Mouse (Mus musculus): ENCODE measurements around the gene Ptgfrn. TPM values are rescaled to one million over a fixed set of nuclear protein-coding genes. Genes with fewer than 3 reads are reported as not detected.
A peak's percentile ranks its signal among the peaks of the same experiment; 100 is the strongest.

Ptgfrn gene
- polyA plus RNA-seq, 1 experiment from 2014 or later = 6.6 TPM

GRCm38 (mm10) chr3:101070796-101071235 is 39.3 kb downstream of the Ptgfrn start:
- H3K4me3 ChIP-seq (ENCODE audit: low read depth, low read length) = no peak overlapping the region
- peaks cover 14% of the 10 kb centered on the region for H3K4me1 ChIP-seq (ENCODE audit: control insufficient read depth, insufficient read depth, low read length)
- H3K27me3 ChIP-seq (ENCODE audit: control insufficient read depth, insufficient read depth, low read length) = no peaks in the 10 kb centered on the region
- no peak overlapping the region for H3K9ac ChIP-seq (ENCODE audit: low read length)
- H3K27ac ChIP-seq (replicated peaks; ENCODE audit: low read depth, low read length) = no peak overlapping the region
- DNase-seq (ENCODE audit: low spot score) (no peak), ATAC-seq (ENCODE audit: insufficient number of reproducible peaks, low FRiP score, low TSS enrichment, low read depth) (0 out of 2 replicates have a peak, but pooled peaks have one; percentile 6)
- H3K36me3 ChIP-seq (ENCODE audit: control insufficient read depth, insufficient read depth, low read length) = no peaks in the 10 kb centered on the region; the same call in 1 of the 2 replicates
- H3K9me3 ChIP-seq (ENCODE audit: control insufficient read depth, low read length) = no peaks in the 10 kb centered on the region
- no peak overlapping the region for H3K4me2 ChIP-seq (ENCODE audit: low read depth, severe bottlenecking)
- WGBS = 56% methylated on average over 6 of the region's 6 CpGs

DNA sequence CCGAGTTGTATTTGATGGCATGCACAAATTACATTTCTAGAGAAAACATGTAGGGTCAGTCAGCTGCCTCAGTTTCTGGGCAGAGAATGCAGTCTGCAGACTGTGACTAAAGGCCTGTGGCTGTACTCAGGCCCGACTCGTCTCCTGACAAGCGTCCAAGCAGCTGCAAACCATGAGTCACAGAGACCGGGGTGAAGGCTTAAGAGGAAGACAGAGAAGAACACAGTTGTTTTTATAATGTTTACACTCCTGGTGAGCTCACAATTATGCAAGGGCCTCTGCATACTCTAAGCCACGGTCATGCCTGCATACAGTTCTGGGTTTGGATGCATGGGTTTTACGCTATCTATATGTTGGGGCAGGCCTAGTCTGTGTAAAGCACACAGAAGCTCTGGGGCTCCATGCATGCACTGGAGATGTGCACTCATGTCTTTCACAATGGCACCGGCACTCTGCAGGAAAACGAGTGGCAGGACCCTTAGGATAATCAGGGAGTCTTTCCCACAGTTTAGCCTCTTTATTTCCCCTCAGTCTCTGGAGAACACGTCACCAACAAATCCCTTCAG is 39.8 kb downstream of the Ptgfrn start:
- no peaks in the 10 kb centered on the region; the same call in 1 of the 2 replicates for H3K36me3 ChIP-seq (ENCODE audit: control insufficient read depth, insufficient read depth, low read length)
- peaks cover 14% of the 10 kb centered on the region for H3K4me1 ChIP-seq (ENCODE audit: control insufficient read depth, insufficient read depth, low read length)
- DNase-seq (ENCODE audit: low spot score) = no peak
- no peaks in the 10 kb centered on the region for H3K27me3 ChIP-seq (ENCODE audit: control insufficient read depth, insufficient read depth, low read length)
- no peak overlapping the region for H3K9ac ChIP-seq (ENCODE audit: low read length)
- no peak overlapping the region for H3K27ac ChIP-seq (replicated peaks; ENCODE audit: low read depth, low read length)
- no peak overlapping the region for H3K4me3 ChIP-seq (ENCODE audit: low read depth, low read length)
- no peaks in the 10 kb centered on the region for H3K9me3 ChIP-seq (ENCODE audit: control insufficient read depth, low read length)
- ATAC-seq (ENCODE audit: insufficient number of reproducible peaks, low FRiP score, low TSS enrichment, low read depth) = no peak
- H3K4me2 ChIP-seq (ENCODE audit: low read depth, severe bottlenecking) = no peak overlapping the region
- 59% methylated on average over 10 of the region's 10 CpGs for WGBS

DNA sequence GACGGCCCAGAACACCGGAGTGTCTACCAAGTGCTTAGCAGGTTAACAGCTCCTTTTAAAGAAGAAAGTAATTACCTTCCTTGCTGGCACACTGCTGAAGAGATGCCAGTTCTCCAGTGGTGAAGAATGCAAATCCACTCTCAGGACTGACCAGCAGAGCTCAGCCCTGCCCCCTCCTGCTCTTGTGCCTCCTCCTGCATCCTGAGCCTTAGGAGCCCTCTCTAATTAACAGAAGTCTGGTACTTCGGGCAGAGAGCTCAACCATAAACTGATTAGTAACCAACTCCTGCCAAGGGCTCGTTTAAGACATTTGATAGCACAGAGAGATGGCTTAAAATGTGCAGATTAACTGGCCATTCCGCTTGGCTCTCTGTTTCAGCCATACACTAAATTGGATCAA is 41.4 kb downstream of the Ptgfrn start:
- Histone ChIP-seq H3K4me3 (ENCODE audit: low read depth, low read length) (no peak overlapping the region), H3K9ac (ENCODE audit: low read length) (no peak overlapping the region), H3K9me3 (ENCODE audit: control insufficient read depth, low read length) (no peaks in the 10 kb centered on the region), H3K27ac (replicated peaks; ENCODE audit: low read depth, low read length) (no peak overlapping the region), H3K27me3 (ENCODE audit: control insufficient read depth, insufficient read depth, low read length) (no peaks in the 10 kb centered on the region), H3K4me2 (ENCODE audit: low read depth, severe bottlenecking) (no peak overlapping the region), H3K4me1 (ENCODE audit: control insufficient read depth, insufficient read depth, low read length) (peaks cover 14% of the 10 kb centered on the region), H3K36me3 (ENCODE audit: control insufficient read depth, insufficient read depth, low read length) (no peaks in the 10 kb centered on the region; the same call in 1 of the 2 replicates)
- WGBS = 25% methylated on average over 5 of the region's 5 CpGs
- ATAC-seq (ENCODE audit: insufficient number of reproducible peaks, low FRiP score, low TSS enrichment, low read depth) = no peak
- DNase-seq (ENCODE audit: low spot score) = peak; percentile 44

DNA sequence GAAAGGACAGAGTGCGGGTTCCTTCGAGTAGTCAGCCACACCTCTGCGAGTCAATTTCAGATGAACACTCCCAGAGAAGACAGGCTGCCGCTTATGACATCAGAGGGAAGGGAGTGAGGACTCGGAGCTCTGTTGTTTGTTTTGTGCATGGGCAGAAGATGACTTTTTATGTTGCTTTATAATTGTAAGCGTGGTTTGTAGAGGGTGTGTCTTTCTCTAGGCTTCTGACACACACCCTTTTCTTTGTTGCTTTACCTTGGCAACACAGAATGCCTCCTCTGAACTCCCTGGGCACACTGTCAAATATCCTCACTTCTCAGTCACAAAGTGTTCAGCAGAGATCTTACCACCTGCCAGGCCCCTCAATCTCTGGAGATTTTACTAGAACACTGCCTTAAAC is 43.9 kb downstream of the Ptgfrn start:
- ATAC-seq (ENCODE audit: insufficient number of reproducible peaks, low FRiP score, low TSS enrichment, low read depth) (no peak), DNase-seq (ENCODE audit: low spot score) (no peak)
- H3K27ac ChIP-seq (replicated peaks; ENCODE audit: low read depth, low read length) = no peak overlapping the region
- H3K27me3 ChIP-seq (ENCODE audit: control insufficient read depth, insufficient read depth, low read length) = no peaks in the 10 kb centered on the region
- WGBS = 87% methylated on average over 6 of the region's 6 CpGs
- H3K36me3 ChIP-seq (ENCODE audit: control insufficient read depth, insufficient read depth, low read length) = no peaks in the 10 kb centered on the region; the same call in 1 of the 2 replicates
- H3K4me2 ChIP-seq (ENCODE audit: low read depth, severe bottlenecking) = no peak overlapping the region
- no peak overlapping the region for H3K4me3 ChIP-seq (ENCODE audit: low read depth, low read length)
- peaks cover 14% of the 10 kb centered on the region for H3K4me1 ChIP-seq (ENCODE audit: control insufficient read depth, insufficient read depth, low read length)
- no peak overlapping the region for H3K9ac ChIP-seq (ENCODE audit: low read length)
- no peaks in the 10 kb centered on the region for H3K9me3 ChIP-seq (ENCODE audit: control insufficient read depth, low read length)

- Histone ChIP-seq H3K36me3 (ENCODE audit: control insufficient read depth, insufficient read depth, low read length) (peaks cover 2% of the 10 kb centered on the region; the same call in 1 of the 2 replicates), H3K4me3 (ENCODE audit: low read depth, low read length) (no peak overlapping the region), H3K4me2 (ENCODE audit: low read depth, severe bottlenecking) (no peak overlapping the region), H3K9ac (ENCODE audit: low read length) (no peak overlapping the region), H3K27me3 (ENCODE audit: control insufficient read depth, insufficient read depth, low read length) (no peaks in the 10 kb centered on the region), H3K27ac (replicated peaks; ENCODE audit: low read depth, low read length) (no peak overlapping the region), H3K4me1 (ENCODE audit: control insufficient read depth, insufficient read depth, low read length) (no peaks in the 10 kb centered on the region), H3K9me3 (ENCODE audit: control insufficient read depth, low read length) (no peaks in the 10 kb centered on the region)
- DNase-seq (ENCODE audit: low spot score) (no peak), ATAC-seq (ENCODE audit: insufficient number of reproducible peaks, low FRiP score, low TSS enrichment, low read depth) (no peak)
- WGBS = 92% methylated on average over 7 of the region's 7 CpGs
Observed at GRCm38 (mm10) chr3:101061865-101062585, 48.1 kb downstream of the Ptgfrn start.

DNA sequence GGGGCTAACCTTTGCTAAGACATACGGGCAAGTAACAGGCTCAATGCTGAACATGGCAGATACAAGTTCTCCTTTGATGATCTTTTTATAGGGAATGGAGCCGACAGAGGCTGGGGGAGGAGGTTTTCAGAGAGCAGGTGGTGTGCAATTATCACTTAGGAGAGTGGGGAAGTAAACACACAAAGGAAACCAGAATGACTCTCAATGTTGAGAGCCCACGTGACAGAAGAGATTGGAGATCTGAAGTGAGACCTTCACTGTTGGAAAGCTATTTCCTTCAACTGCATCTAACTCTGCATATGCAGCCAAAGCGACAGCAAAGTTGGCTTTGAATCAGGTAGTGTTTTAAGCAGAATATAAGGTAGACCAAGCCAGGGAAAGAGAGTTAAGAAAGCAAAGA is 50.9 kb downstream of the Ptgfrn start:
- H3K27ac ChIP-seq (replicated peaks; ENCODE audit: low read depth, low read length) = no peak overlapping the region
- H3K9ac ChIP-seq (ENCODE audit: low read length) = no peak overlapping the region
- no peak overlapping the region for H3K4me2 ChIP-seq (ENCODE audit: low read depth, severe bottlenecking)
- WGBS = 73% methylated on average over 4 of the region's 4 CpGs
- no peaks in the 10 kb centered on the region for H3K27me3 ChIP-seq (ENCODE audit: control insufficient read depth, insufficient read depth, low read length)
- ATAC-seq (ENCODE audit: insufficient number of reproducible peaks, low FRiP score, low TSS enrichment, low read depth) = no peak
- no peak for DNase-seq (ENCODE audit: low spot score)
- H3K4me1 ChIP-seq (ENCODE audit: control insufficient read depth, insufficient read depth, low read length) = no peaks in the 10 kb centered on the region
- H3K4me3 ChIP-seq (ENCODE audit: low read depth, low read length) = no peak overlapping the region
- 0 out of 2 replicates have a peak, but pooled peaks cover 2% of the 10 kb centered on the region for H3K36me3 ChIP-seq (ENCODE audit: control insufficient read depth, insufficient read depth, low read length)
- no peaks in the 10 kb centered on the region for H3K9me3 ChIP-seq (ENCODE audit: control insufficient read depth, low read length)

- 79% methylated on average over 2 of the region's 2 CpGs for WGBS
- H3K4me1 ChIP-seq (ENCODE audit: control insufficient read depth, insufficient read depth, low read length) = no peaks in the 10 kb centered on the region
- no peak overlapping the region for H3K4me3 ChIP-seq (ENCODE audit: low read depth, low read length)
- ATAC-seq (ENCODE audit: insufficient number of reproducible peaks, low FRiP score, low TSS enrichment, low read depth) (no peak), DNase-seq (ENCODE audit: low spot score) (no peak)
- no peak overlapping the region for H3K9ac ChIP-seq (ENCODE audit: low read length)
- H3K36me3 ChIP-seq (ENCODE audit: control insufficient read depth, insufficient read depth, low read length) = 0 out of 2 replicates have a peak, but pooled peaks cover 2% of the 10 kb centered on the region
- H3K4me2 ChIP-seq (ENCODE audit: low read depth, severe bottlenecking) = no peak overlapping the region
- no peak overlapping the region for H3K27ac ChIP-seq (replicated peaks; ENCODE audit: low read depth, low read length)
- no peaks in the 10 kb centered on the region for H3K27me3 ChIP-seq (ENCODE audit: control insufficient read depth, insufficient read depth, low read length)
- H3K9me3 ChIP-seq (ENCODE audit: control insufficient read depth, low read length) = no peaks in the 10 kb centered on the region
Observed at GRCm38 (mm10) chr3:101058203-101058602, 51.9 kb downstream of the Ptgfrn start.

GRCm38 (mm10) chr3:101055216-101055615 is 54.9 kb downstream of the Ptgfrn start:
- Histone ChIP-seq H3K4me3 (ENCODE audit: low read depth, low read length) (no peak overlapping the region), H3K9ac (ENCODE audit: low read length) (no peak overlapping the region), H3K36me3 (ENCODE audit: control insufficient read depth, insufficient read depth, low read length) (0 out of 2 replicates have a peak, but pooled peaks cover 2% of the 10 kb centered on the region), H3K4me1 (ENCODE audit: control insufficient read depth, insufficient read depth, low read length) (no peaks in the 10 kb centered on the region), H3K4me2 (ENCODE audit: low read depth, severe bottlenecking) (no peak overlapping the region), H3K27ac (replicated peaks; ENCODE audit: low read depth, low read length) (no peak overlapping the region), H3K9me3 (ENCODE audit: control insufficient read depth, low read length) (no peaks in the 10 kb centered on the region), H3K27me3 (ENCODE audit: control insufficient read depth, insufficient read depth, low read length) (no peaks in the 10 kb centered on the region)
- 89% methylated on average over 8 of the region's 8 CpGs for WGBS
- DNase-seq (ENCODE audit: low spot score) (no peak), ATAC-seq (ENCODE audit: insufficient number of reproducible peaks, low FRiP score, low TSS enrichment, low read depth) (no peak)

All from limb, embryonic 11.5 days (tissue).